Mouse (Mus musculus): ENCODE results near the gene Gtf2h1.
A peak's percentile ranks its signal among the peaks of the same experiment; 100 is the strongest.
"Not testable (repeated sequence)": the region's sequence is repeated elsewhere in the genome, so short reads cannot be mapped to it uniquely, and the experiment has no call there.

The Gtf2h1 gene

GRCm38 (mm10) chr7:46830799-46831590, 35.1 kb downstream of the Gtf2h1 start:
- no peak for DNase-seq (ENCODE audit: low read depth)

GRCm38 (mm10) chr7:46831693-46832092, 35.8 kb downstream of the Gtf2h1 start:
- no peak for DNase-seq (ENCODE audit: low read depth)

GRCm38 (mm10) chr7:46832112-46832810, 36.4 kb downstream of the Gtf2h1 start:
- not testable (repeated sequence) for DNase-seq (ENCODE audit: low read depth)

GRCm38 (mm10) chr7:46833266-46833665, 37.4 kb downstream of the Gtf2h1 start:
- no peak for DNase-seq (ENCODE audit: low read depth)

GRCm38 (mm10) chr7:46833670-46834255, 37.9 kb downstream of the Gtf2h1 start:
- no peak for DNase-seq (ENCODE audit: low read depth)

- DNase-seq (ENCODE audit: low read depth), result no peak
Measured at GRCm38 (mm10) chr7:46834994-46835610, 39.2 kb downstream of the Gtf2h1 start.

- no peak for DNase-seq (ENCODE audit: low read depth)
Measured at GRCm38 (mm10) chr7:46836357-46836756, 40.5 kb downstream of the Gtf2h1 start.

GRCm38 (mm10) chr7:46837073-46837472, 41.2 kb downstream of the Gtf2h1 start:
- DNase-seq (ENCODE audit: low read depth), result no peak

GRCm38 (mm10) chr7:46838104-46838671, 42.3 kb downstream of the Gtf2h1 start:
- no peak for DNase-seq (ENCODE audit: low read depth)

- peak; percentile 90 for DNase-seq (ENCODE audit: low read depth)
Measured at GRCm38 (mm10) chr7:46838891-46839302, 43.0 kb downstream of the Gtf2h1 start.

GRCm38 (mm10) chr7:46839446-46839845, 43.5 kb downstream of the Gtf2h1 start:
- DNase-seq (ENCODE audit: low read depth), result no peak

- DNase-seq (ENCODE audit: low read depth), result no peak
Measured at GRCm38 (mm10) chr7:46839861-46840260, 44.0 kb downstream of the Gtf2h1 start.

- no peak for DNase-seq (ENCODE audit: low read depth)
Measured at GRCm38 (mm10) chr7:46840326-46840725, 44.4 kb downstream of the Gtf2h1 start.

GRCm38 (mm10) chr7:46840787-46841525, 45.1 kb downstream of the Gtf2h1 start, which contains the start of gene Ldha:
Gene Ldha, plus strand, starts transcription at chr7:46841475.
- DNase-seq (ENCODE audit: low read depth), result no peak

GRCm38 (mm10) chr7:46842278-46842677, 46.4 kb downstream of the Gtf2h1 start:
- DNase-seq (ENCODE audit: low read depth), result no peak

- no peak for DNase-seq (ENCODE audit: low read depth)
Measured at GRCm38 (mm10) chr7:46843576-46843975, 47.7 kb downstream of the Gtf2h1 start.

- peak; percentile 60 for DNase-seq (ENCODE audit: low read depth)
Measured at GRCm38 (mm10) chr7:46845211-46845977, 49.5 kb downstream of the Gtf2h1 start.

GRCm38 (mm10) chr7:46845978-46846485, 50.1 kb downstream of the Gtf2h1 start:
- no peak for DNase-seq (ENCODE audit: low read depth)

- DNase-seq (ENCODE audit: low read depth), result no peak
Measured at GRCm38 (mm10) chr7:46846486-46847244, 50.8 kb downstream of the Gtf2h1 start.

- DNase-seq (ENCODE audit: low read depth), result no peak
Measured at GRCm38 (mm10) chr7:46849287-46849686, 53.4 kb downstream of the Gtf2h1 start.

Data from fibroblast of lung, adult 2 months (primary cell).